Mouse (Mus musculus): ENCODE results near the gene Hsd17b14. TPM values are rescaled to one million over a fixed set of nuclear protein-coding genes. Genes with fewer than 3 reads are reported as not detected.

Gene Hsd17b14
- polyA plus RNA-seq, 1 experiment: 5.7 TPM

DNA sequence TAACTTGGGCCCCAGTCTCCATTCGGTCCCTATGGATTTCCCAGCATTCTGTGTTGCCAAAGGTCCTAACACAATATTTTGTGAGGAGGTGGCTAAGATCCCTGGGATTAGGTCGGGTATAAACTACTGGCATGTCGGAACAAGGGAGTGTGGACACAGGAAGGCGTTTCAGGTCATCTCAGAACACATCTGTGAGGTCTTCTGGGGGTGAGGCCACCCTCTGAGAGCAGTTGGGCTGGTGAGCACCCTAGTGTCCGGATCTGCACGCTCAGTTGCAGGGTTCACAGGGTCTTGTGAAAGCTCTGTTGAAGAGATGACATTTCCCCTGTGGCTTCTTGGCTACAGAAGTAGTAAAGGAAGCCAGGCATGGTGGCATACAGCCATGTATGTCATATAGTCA lies 31.2 kb downstream of the Hsd17b14 start:
- TF ChIP-seq CTCF (IDR thresholded peaks at IDR 0.05; ENCODE audit: control insufficient read depth, insufficient read depth, low read length) (no peak), POLR2A (IDR thresholded peaks at IDR 0.05; ENCODE audit: borderline replicate concordance, control insufficient read depth, low read depth, low read length) (no peak)
- 71% methylated on average over 6 of the region's 6 CpGs for WGBS
- H3K4me1 ChIP-seq (ENCODE audit: control insufficient read depth, insufficient read depth, low read length): no peaks in the 10 kb centered on the region; the same call in 1 of the 2 replicates
- no peak overlapping the region for H3K4me3 ChIP-seq (replicated peaks; ENCODE audit: control insufficient read depth, low read depth, low read length)
- H3K27ac ChIP-seq (ENCODE audit: control insufficient read depth, insufficient read depth, low read depth, low read length, poor library complexity): no peak overlapping the region

DNA sequence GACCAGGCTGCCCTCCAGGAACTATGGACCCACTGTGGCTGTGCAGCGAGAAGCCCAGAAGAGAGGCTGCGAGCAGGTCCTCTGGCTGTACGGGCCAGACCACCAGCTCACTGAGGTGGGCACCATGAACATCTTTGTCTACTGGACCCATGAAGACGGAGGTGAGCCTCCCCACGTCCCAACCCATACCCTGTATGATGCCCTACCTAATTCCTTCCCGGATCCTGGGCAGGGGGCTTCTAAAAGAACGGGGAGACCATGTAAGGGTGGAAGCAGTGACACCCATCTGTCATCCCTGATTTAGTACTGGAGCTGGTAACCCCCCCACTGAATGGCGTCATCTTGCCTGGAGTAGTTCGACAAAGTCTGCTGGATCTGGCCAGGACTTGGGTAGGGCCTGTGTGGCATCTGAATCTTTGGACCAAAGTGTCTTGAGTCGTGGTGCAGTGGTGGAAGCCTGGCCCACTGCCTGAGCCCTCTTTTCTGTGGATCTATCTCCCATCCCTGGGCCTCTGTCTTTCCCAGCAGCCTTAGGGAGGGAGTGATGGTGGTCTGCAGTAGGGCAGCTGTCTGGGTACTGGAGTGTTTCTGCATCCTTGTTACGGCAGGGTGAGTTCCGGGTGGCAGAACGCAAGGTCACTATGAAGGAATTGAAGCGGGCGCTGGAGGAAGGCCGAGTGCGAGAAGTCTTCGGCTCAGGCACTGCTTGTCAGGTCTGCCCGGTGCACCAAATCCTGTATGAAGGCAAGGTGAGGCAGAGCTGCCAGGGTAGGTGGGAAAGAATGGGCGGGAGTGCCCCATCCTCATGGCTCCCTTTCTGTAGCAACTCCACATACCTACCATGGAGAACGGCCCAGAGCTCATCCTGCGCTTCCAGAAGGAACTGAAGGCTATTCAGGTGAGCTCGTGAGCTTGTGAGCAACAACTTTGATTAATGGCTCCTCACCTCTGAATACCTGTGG lies 33.2 kb downstream of the Hsd17b14 start:
- Histone ChIP-seq H3K4me3 (replicated peaks; ENCODE audit: control insufficient read depth, low read depth, low read length) (no peak overlapping the region), H3K4me1 (ENCODE audit: control insufficient read depth, insufficient read depth, low read length) (no peaks in the 10 kb centered on the region; the same call in 1 of the 2 replicates), H3K27ac (ENCODE audit: control insufficient read depth, insufficient read depth, low read depth, low read length, poor library complexity) (no peak overlapping the region)
- TF ChIP-seq POLR2A (IDR thresholded peaks at IDR 0.05; ENCODE audit: borderline replicate concordance, control insufficient read depth, low read depth, low read length): no peak
- TF ChIP-seq CTCF (IDR thresholded peaks at IDR 0.05; ENCODE audit: control insufficient read depth, insufficient read depth, low read length): no peak
- 93% methylated on average over 23 of the region's 23 CpGs for WGBS

DNA sequence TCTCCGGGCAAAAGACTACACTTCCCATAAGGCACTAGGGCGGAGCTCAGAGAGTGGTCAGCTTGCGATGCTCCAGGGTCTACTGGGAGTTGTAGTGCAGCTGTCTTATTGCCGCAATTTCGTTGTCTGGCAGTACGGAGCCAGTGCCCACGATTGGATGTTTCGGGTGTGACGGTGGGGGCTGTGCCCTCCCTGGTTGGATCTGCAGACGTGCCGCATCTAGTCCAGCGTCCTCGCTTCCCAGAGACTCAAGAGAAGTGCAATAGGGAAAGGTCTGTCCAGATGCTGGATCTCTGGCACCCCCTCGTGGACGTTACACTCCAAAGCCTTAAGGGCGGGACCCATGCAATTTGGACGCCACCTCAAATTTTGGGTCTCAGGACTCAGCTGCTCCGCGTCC lies 34.5 kb downstream of the Hsd17b14 start:
- 6% methylated on average over 19 of the region's 19 CpGs for WGBS
- peak; percentile 16; the same call in 1 of the 2 replicates for TF ChIP-seq POLR2A (IDR thresholded peaks at IDR 0.05; ENCODE audit: borderline replicate concordance, control insufficient read depth, low read depth, low read length)
- TF ChIP-seq CTCF (IDR thresholded peaks at IDR 0.05; ENCODE audit: control insufficient read depth, insufficient read depth, low read length): peak; percentile 87
- Histone ChIP-seq H3K4me3 (replicated peaks; ENCODE audit: control insufficient read depth, low read depth, low read length) (peak overlapping the region; percentile 69), H3K27ac (ENCODE audit: control insufficient read depth, insufficient read depth, low read depth, low read length, poor library complexity) (no peak overlapping the region), H3K4me1 (ENCODE audit: control insufficient read depth, insufficient read depth, low read length) (no peaks in the 10 kb centered on the region; the same call in 1 of the 2 replicates)

DNA sequence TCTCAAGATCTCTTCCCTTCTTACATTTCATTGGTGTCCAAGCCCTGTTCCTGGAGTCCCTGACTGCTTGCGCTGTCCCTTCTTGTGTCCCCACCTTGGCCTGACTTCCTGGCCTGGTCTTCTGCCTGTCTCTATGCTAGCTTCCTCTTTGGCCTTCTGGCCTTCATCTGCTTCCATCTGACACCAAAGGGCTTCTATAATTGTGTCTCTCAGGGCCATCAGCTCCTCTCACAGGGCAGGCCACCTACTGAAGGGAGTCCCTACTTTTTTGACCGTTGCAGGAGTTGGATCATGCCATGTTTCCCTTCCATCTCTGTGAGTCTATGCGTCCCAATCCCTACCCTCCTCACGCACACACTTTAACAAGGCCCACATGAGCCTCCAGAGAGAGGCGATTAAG lies 35.2 kb downstream of the Hsd17b14 start:
- 79% methylated on average over 5 of the region's 5 CpGs for WGBS
- no peaks in the 10 kb centered on the region; the same call in 1 of the 2 replicates for H3K4me1 ChIP-seq (ENCODE audit: control insufficient read depth, insufficient read depth, low read length)
- TF ChIP-seq POLR2A (IDR thresholded peaks at IDR 0.05; ENCODE audit: borderline replicate concordance, control insufficient read depth, low read depth, low read length) (no peak), CTCF (IDR thresholded peaks at IDR 0.05; ENCODE audit: control insufficient read depth, insufficient read depth, low read length) (no peak)
- H3K27ac ChIP-seq (ENCODE audit: control insufficient read depth, insufficient read depth, low read depth, low read length, poor library complexity): no peak overlapping the region
- H3K4me3 ChIP-seq (replicated peaks; ENCODE audit: control insufficient read depth, low read depth, low read length): no peak overlapping the region

DNA sequence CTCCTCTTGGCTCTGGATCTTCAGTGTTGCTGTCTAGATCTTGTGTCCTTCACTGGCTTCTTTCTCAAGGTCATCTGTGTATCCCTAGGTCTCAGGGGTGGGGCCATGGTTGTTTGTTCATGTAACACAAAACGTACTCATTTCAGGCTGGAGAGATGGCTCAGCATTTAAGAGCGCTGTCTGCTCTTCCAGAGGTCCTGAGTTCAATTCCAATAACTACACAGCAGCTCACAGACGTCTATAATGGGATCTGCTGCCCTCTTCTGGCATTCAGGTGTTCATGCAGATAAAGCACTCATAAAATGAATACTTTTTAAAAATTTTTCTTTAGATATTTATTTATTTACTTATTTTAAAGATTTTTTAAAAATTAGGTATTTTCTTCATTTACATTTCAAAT lies 36.2 kb downstream of the Hsd17b14 start:
- no peaks in the 10 kb centered on the region; the same call in 1 of the 2 replicates for H3K4me1 ChIP-seq (ENCODE audit: control insufficient read depth, insufficient read depth, low read length)
- H3K27ac ChIP-seq (ENCODE audit: control insufficient read depth, insufficient read depth, low read depth, low read length, poor library complexity): no peak overlapping the region
- H3K4me3 ChIP-seq (replicated peaks; ENCODE audit: control insufficient read depth, low read depth, low read length): no peak overlapping the region
- no peak for TF ChIP-seq POLR2A (IDR thresholded peaks at IDR 0.05; ENCODE audit: borderline replicate concordance, control insufficient read depth, low read depth, low read length)
- no peak for TF ChIP-seq CTCF (IDR thresholded peaks at IDR 0.05; ENCODE audit: control insufficient read depth, insufficient read depth, low read length)
- WGBS: 60% methylated on average over 3 of the region's 3 CpGs

DNA sequence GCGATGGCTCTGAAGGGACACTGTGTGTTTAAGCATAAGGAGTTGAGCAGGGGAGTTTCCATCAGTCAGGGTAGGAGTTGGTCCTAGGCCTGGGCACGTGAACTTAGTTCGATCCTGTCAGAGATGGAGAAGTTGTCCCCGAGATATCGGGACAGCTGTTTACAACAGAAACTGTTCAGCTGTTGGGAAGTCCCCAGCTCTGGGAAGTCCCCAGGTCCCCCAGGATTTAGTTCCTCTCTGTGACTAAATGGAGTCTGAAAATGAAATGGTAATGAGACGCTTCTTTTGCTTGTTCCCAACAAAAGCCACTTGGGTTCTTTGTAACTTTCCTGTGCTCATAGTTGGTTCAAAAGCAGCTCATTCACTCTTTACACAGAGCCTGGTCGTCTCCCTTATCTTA lies 37.2 kb downstream of the Hsd17b14 start:
- TF ChIP-seq POLR2A (IDR thresholded peaks at IDR 0.05; ENCODE audit: borderline replicate concordance, control insufficient read depth, low read depth, low read length) (no peak), CTCF (IDR thresholded peaks at IDR 0.05; ENCODE audit: control insufficient read depth, insufficient read depth, low read length) (no peak)
- H3K4me1 ChIP-seq (ENCODE audit: control insufficient read depth, insufficient read depth, low read length): no peaks in the 10 kb centered on the region; the same call in 1 of the 2 replicates
- no peak overlapping the region for H3K4me3 ChIP-seq (replicated peaks; ENCODE audit: control insufficient read depth, low read depth, low read length)
- WGBS: 24% methylated on average over 7 of the region's 7 CpGs
- no peak overlapping the region; the same call in 1 of the 2 replicates for H3K27ac ChIP-seq (ENCODE audit: control insufficient read depth, insufficient read depth, low read depth, low read length, poor library complexity)

DNA sequence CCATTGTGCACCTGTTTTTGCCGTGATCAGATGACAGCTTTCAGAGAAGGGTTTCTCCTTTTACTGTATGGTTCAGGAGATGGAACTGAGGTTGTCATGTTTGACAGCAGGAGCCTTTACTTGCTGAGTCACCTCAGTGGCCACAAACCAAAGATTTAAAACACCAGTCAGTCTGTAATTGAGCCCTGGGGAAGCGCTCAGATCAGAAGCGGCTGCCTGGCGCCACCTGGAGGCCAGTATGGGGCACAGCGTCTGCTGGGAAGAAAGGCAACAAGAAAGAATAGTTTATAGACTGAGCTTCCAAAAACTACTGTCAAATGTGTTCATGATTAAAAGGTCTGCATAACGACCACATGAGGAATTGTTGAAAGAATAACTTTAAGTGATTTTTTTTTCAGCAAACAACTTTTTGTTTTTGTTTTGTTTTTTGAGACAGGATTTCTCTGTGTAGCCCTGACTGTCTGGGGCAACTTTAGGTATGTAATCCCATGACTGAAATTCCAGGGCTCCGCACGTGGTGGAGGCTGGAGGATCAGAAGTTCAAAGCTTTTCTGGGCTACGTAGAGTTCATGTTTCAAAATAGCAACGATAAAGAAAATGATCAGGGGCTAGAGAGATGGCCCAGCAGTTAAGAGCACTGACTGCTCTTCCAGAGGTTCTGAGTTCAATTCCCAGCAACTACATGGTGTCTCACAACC lies 38.6 kb downstream of the Hsd17b14 start:
- Histone ChIP-seq H3K4me1 (ENCODE audit: control insufficient read depth, insufficient read depth, low read length) (no peaks in the 10 kb centered on the region; the same call in none of the 2 replicates), H3K27ac (ENCODE audit: control insufficient read depth, insufficient read depth, low read depth, low read length, poor library complexity) (no peak overlapping the region), H3K4me3 (replicated peaks; ENCODE audit: control insufficient read depth, low read depth, low read length) (no peak overlapping the region)
- 26% methylated on average over 10 of the region's 10 CpGs for WGBS
- no peak for TF ChIP-seq POLR2A (IDR thresholded peaks at IDR 0.05; ENCODE audit: borderline replicate concordance, control insufficient read depth, low read depth, low read length)
- peak; percentile 93 for TF ChIP-seq CTCF (IDR thresholded peaks at IDR 0.05; ENCODE audit: control insufficient read depth, insufficient read depth, low read length)

DNA sequence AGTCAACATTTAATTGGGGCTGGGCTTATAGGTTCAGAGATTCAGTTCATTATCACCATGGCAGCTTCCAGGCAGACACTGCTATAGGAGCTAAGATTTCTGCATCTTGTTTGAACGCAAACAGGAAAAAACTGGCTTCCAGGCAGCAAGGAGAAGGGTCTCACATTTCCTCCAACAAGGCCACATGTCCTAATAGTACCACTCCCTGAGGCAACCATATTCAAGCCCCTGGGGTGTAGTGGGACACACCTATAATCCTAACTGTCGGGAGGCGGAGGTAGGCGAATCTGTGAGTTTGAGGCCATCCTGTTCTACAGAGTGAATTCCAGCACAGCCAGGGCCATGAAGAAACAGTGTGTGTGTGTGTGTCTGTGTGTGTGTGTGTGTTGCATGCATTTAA lies 40.5 kb downstream of the Hsd17b14 start:
- Histone ChIP-seq H3K4me1 (ENCODE audit: control insufficient read depth, insufficient read depth, low read length) (no peaks in the 10 kb centered on the region; the same call in none of the 2 replicates), H3K27ac (ENCODE audit: control insufficient read depth, insufficient read depth, low read depth, low read length, poor library complexity) (no peak overlapping the region), H3K4me3 (replicated peaks; ENCODE audit: control insufficient read depth, low read depth, low read length) (no peak overlapping the region)
- TF ChIP-seq POLR2A (IDR thresholded peaks at IDR 0.05; ENCODE audit: borderline replicate concordance, control insufficient read depth, low read depth, low read length): no peak
- TF ChIP-seq CTCF (IDR thresholded peaks at IDR 0.05; ENCODE audit: control insufficient read depth, insufficient read depth, low read length): no peak
- 84% methylated on average over 4 of the region's 4 CpGs for WGBS

Measured in bone marrow, adult 2 months (tissue).